Mouse (Mus musculus) left cerebral cortex, adult 2 months (tissue): ENCODE measurements around the gene Klhl33. TPM values are rescaled to one million over a fixed set of nuclear protein-coding genes. Genes with fewer than 3 reads are reported as not detected.
"Not testable (repeated sequence)": the region's sequence is repeated elsewhere in the genome, so short reads cannot be mapped to it uniquely, and the experiment has no call there.

Experiments
- DNase-seq, 2 experiments: peaks; one replicate each; pipeline ENCODE4 v3.0.0; 2021 to 2022; ENCODE audit warnings: low spot score in 2 of 2, mixed read lengths in 1 of 2; ENCODE audit errors: extremely low spot score in 1 of 2
- H3K27ac ChIP-seq: fragments of 200-600 bp; 2 replicates; pipeline ENCODE4 v1.8.1; 2022
- H3K4me3 ChIP-seq: fragments of 200-600 bp; 2 replicates; pipeline ENCODE4 v1.8.1; 2022
- CTCF ChIP-seq: fragments of 200-600 bp; IDR thresholded peaks from 2 replicates; pipeline ENCODE4 v1.8.1; 2022; ENCODE audit warnings: antibody characterized with exemption, mild to moderate bottlenecking, moderate library complexity
- intact Hi-C: fragments of 180-260 bp; cut with DNase I; formaldehyde crosslinking; loops from one replicate; pipeline ENCODE4 v1.15.1; 2025
- total RNA-seq, 2 experiments: library from RNA; stranded (reverse); gene quantifications; 2 replicates each; pipeline ENCODE4 v1.2.3; 2021

Gene Klhl33
- total RNA-seq, 2 experiments from 2014 or later = 4.8 to 6.4 TPM

- no peak for DNase-seq
- intact Hi-C loops = loop anchor here (2.0 kb wide), 2 partner anchors 14 to 158 kb away; partner anchors contain the start of gene Gm49342
- Histone ChIP-seq H3K4me3 (peak overlapping the region; percentile 72), H3K27ac (peak overlapping the region; percentile 96)
- no peak for TF ChIP-seq CTCF
Measured at GRCm38 (mm10) chr14:50930377-50930753, 33.1 kb upstream of the Klhl33 start.

GRCm38 (mm10) chr14:50929951-50930350 lies 32.6 kb upstream of the Klhl33 start:
- DNase-seq = peak in 1 of 2 experiments; percentile 19
- Histone ChIP-seq H3K27ac (peak overlapping the region; percentile 96), H3K4me3 (peak overlapping the region; percentile 72)
- intact Hi-C loops = loop anchor here (2.0 kb wide), 2 partner anchors 15 to 159 kb away; partner anchors contain the start of gene Gm49342
- TF ChIP-seq CTCF = no peak

- Histone ChIP-seq H3K4me3 (no peak overlapping the region), H3K27ac (no peak overlapping the region)
- no peak for DNase-seq
- intact Hi-C loops = no loop called here
- TF ChIP-seq CTCF = no peak
Measured at GRCm38 (mm10) chr14:50927366-50927765, 30.1 kb upstream of the Klhl33 start.

GRCm38 (mm10) chr14:50925111-50925920 lies 28.0 kb upstream of the Klhl33 start:
- TF ChIP-seq CTCF = no peak
- no peak for DNase-seq
- intact Hi-C loops = loop anchor here (2.0 kb wide), 1 partner anchor 119 kb away; the partner anchor contains the start of genes Ccnb1ip1 and Parp2
- peak overlapping the region; percentile 94 for H3K27ac ChIP-seq
- H3K4me3 ChIP-seq = peak overlapping the region; percentile 82

- Histone ChIP-seq H3K4me3 (peak within 1 kb of the TSS; percentile 82), H3K27ac (peak within 1 kb of the TSS; percentile 94)
- peak; percentile 95 to 97 for DNase-seq
- TF ChIP-seq CTCF = no peak
- intact Hi-C loops = loop anchor here (1.0 to 2.0 kb wide), 2 partner anchors 118 to 139 kb away; partner anchors contain the start of genes Ccnb1ip1 and Parp2
Measured at GRCm38 (mm10) chr14:50924281-50925064, 27.2 kb upstream of the Klhl33 start, which contains the start of the genes Osgep and Apex1. TSS of gene Osgep (minus strand) at chr14:50924893. TSS of gene Apex1 (plus strand) at chr14:50924968.

- intact Hi-C loops, H3K27ac ChIP-seq, DNase-seq: not testable (repeated sequence)
Measured at GRCm38 (mm10) chr14:50923437-50923836, 26.1 kb upstream of the Klhl33 start.

GRCm38 (mm10) chr14:50911356-50911755 lies 14.0 kb upstream of the Klhl33 start:
- no peak for TF ChIP-seq CTCF
- intact Hi-C loops = no loop called here
- Histone ChIP-seq H3K27ac (no peak overlapping the region), H3K4me3 (no peak overlapping the region)
- DNase-seq = no peak

More at GRCm38 (mm10) chr14:50923437-50923836, 26.1 kb upstream of the Klhl33 start:
- peak overlapping the region; percentile 82; the same call in 1 of the 2 replicates for H3K4me3 ChIP-seq

GRCm38 (mm10) chr14:50908126-50908525 lies 10.8 kb upstream of the Klhl33 start:
- Histone ChIP-seq H3K27ac (no peak overlapping the region), H3K4me3 (no peak overlapping the region)
- no peak for DNase-seq
- no peak for TF ChIP-seq CTCF
- intact Hi-C loops = no loop called here

GRCm38 (mm10) chr14:50905327-50905726 lies 8.0 kb upstream of the Klhl33 start:
- intact Hi-C loops, H3K4me3 ChIP-seq, H3K27ac ChIP-seq, DNase-seq: not testable (repeated sequence)

- no peak; the same call in 1 of the 2 replicates for TF ChIP-seq CTCF
- Histone ChIP-seq H3K4me3 (no peak overlapping the region), H3K27ac (no peak overlapping the region)
- no peak for DNase-seq
- intact Hi-C loops = no loop called here
Measured at GRCm38 (mm10) chr14:50904828-50905129, 7.5 kb upstream of the Klhl33 start.

GRCm38 (mm10) chr14:50903973-50904827 lies 6.9 kb upstream of the Klhl33 start:
- no peak overlapping the region for H3K27ac ChIP-seq
- no peak for DNase-seq

GRCm38 (mm10) chr14:50897992-50898391 lies 685 bp upstream of the Klhl33 start:
- intact Hi-C loops, H3K4me3 ChIP-seq, DNase-seq, H3K27ac ChIP-seq: not testable (repeated sequence)

More at GRCm38 (mm10) chr14:50903973-50904827, 6.9 kb upstream of the Klhl33 start:
- peak overlapping the region; percentile 36 for H3K4me3 ChIP-seq
- peak; percentile 47 for TF ChIP-seq CTCF
- intact Hi-C loops = no loop called here
